Mouse (Mus musculus) cerebellum, adult 2 months (tissue): Measurements from ENCODE around the gene Gtdc1. TPM values are rescaled to one million over a fixed set of nuclear protein-coding genes. Genes with fewer than 3 reads are reported as not detected.

Experiments used
- DNase-seq, 2 experiments: peaks; one replicate each; pipeline ENCODE4 v3.0.0; 2021
- H3K27ac ChIP-seq: fragments of 200-500 bp; 2 replicates; pipeline ENCODE4 v1.5.1; 2012; ENCODE audit warnings: low read length, control low read depth, inconsistent platforms; ENCODE audit not compliant: insufficient read depth
- H3K27me3 ChIP-seq: fragments of 200-500 bp; 2 replicates; pipeline ENCODE4 v1.6.1; 2012; ENCODE audit warnings: inconsistent platforms, mild to moderate bottlenecking, low read length, moderate library complexity; ENCODE audit not compliant: control insufficient read depth, insufficient read depth
- H3K4me1 ChIP-seq: fragments of 200-500 bp; 2 replicates; pipeline ENCODE4 v1.6.1; 2011; ENCODE audit warnings: low read length; ENCODE audit not compliant: control insufficient read depth, insufficient read depth
- H3K4me3 ChIP-seq: fragments of 200-500 bp; replicated peaks from 2 replicates; pipeline ENCODE3; 2011; ENCODE audit warnings: mild to moderate bottlenecking, low read depth, low read length, control low read depth; ENCODE audit not compliant: insufficient read depth
- CTCF ChIP-seq: fragments of 200-500 bp; IDR thresholded peaks from 2 replicates; pipeline ENCODE4 v1.5.1; 2011; ENCODE audit warnings: low read depth, mild to moderate bottlenecking, control low read depth, low read length, moderate library complexity, borderline replicate concordance; ENCODE audit not compliant: insufficient read depth
- POLR2A ChIP-seq: fragments of 200-500 bp; IDR thresholded peaks from 2 replicates; pipeline ENCODE4 v1.6.1; 2011; ENCODE audit warnings: low read length, control low read depth, borderline replicate concordance; ENCODE audit not compliant: insufficient read depth
- WGBS: fragments of 180-500 bp; shearing (Covaris S2); methylation state at CpG from one replicate; pipeline ENCODE4 v1.1.7; 2018; 5-methylcytosine and 5-hydroxymethylcytosine counted together
- polyA plus RNA-seq: library from polyadenylated mRNA; depleted of rRNA; stranded (reverse); fragments of >200 nt; gene quantifications from 2 replicates; pipeline ENCODE4 v1.2.3, GENCODE M21; 2012

Gtdc1 gene
- polyA plus RNA-seq, 1 experiment, result 24.2 TPM

DNA sequence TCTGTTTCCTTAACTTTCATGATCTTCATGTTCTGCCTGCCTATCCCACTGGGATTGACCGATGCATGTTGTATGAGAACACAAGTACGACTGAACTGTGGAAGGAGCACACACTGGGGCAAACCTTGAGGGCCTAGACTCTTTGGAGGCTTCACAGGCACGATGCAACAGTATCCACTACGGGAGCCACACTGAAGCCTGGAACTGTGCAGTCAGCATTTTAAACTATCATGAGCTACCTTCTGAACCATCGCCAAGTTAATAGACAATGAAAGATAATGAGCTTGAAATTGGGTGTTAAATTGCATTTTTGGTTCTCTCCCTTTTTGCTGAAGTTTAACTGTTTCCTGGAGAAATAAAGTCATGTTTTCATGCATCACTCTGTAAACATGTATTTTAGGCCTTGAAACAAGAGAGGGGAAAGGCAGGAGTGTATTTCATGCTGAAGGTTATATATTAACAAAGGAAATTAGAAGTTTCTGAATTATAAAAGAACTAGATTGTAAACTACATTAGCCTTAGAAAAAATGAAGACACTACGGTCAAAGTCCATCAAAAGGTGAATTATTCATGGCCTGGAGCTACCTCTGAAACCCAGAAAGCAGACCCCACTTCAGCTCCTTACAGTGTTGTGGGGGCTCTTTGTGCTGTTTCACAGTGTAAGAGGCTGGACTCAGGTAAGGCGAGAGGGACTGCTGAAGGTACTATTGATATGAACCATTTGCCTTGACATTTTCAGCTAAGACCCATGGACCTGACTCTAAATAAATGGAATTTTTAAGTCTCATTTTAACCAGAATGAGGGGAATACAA, 358.1 kb downstream of the Gtdc1 start:
- H3K4me1 ChIP-seq, result peaks cover 3% of the 10 kb centered on the region
- no peak for DNase-seq
- H3K27me3 ChIP-seq, result no peaks in the 10 kb centered on the region
- no peak overlapping the region for H3K4me3 ChIP-seq
- WGBS, result 80% methylated on average over 7 of the region's 7 CpGs
- TF ChIP-seq POLR2A, result no peak
- no peak for TF ChIP-seq CTCF
- no peak overlapping the region for H3K27ac ChIP-seq

DNA sequence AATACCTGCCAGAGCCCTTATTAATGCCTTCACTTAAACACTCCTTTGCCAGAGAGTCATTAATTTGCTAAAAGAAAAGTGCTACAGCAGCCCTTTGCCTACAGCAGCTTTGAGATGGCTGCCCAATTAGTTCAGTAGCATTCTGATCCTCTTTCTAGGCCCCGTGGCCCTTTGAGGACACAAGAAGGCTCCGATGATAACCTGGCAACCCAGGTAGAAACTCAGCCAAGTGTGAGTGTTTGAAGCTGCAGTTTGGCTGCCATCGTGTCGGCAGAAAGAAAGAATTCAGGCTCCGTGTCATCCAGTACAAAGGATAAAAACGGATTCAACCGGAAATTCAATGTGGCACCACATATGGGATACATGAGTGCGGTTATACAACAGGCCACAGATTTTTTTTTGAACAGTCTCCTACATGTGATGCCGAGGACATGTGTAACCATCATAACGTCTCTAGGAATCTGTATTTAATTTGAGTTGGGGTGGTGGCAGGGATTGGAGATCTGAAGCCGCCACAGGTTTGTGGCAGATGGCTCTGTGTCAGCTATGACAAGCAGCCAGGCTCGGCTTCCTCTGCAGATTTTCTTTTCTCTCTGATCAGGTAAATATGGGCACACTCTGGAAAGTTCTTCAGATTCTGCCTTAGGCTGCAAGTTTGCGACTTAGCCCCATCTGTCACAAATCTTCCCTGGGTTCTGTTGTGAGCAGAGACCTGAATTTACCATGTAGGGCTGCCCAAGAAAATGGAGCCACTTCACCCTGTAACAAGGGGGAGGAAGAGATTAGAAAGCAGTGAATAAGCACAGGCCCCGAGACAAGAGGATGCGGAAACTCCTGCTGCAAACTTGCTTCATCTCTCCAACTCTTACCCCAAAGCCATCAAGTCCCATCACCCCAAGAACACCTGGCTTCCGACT, 362.4 kb downstream of the Gtdc1 start:
- no peak overlapping the region for H3K27ac ChIP-seq
- DNase-seq, result peak; percentile 31 to 53
- WGBS, result 40% methylated on average over 16 of the region's 16 CpGs
- peaks cover 3% of the 10 kb centered on the region; the same call in 1 of the 2 replicates for H3K4me1 ChIP-seq
- no peak for TF ChIP-seq POLR2A
- TF ChIP-seq CTCF, result no peak
- H3K27me3 ChIP-seq, result no peaks in the 10 kb centered on the region
- H3K4me3 ChIP-seq, result no peak overlapping the region

DNA sequence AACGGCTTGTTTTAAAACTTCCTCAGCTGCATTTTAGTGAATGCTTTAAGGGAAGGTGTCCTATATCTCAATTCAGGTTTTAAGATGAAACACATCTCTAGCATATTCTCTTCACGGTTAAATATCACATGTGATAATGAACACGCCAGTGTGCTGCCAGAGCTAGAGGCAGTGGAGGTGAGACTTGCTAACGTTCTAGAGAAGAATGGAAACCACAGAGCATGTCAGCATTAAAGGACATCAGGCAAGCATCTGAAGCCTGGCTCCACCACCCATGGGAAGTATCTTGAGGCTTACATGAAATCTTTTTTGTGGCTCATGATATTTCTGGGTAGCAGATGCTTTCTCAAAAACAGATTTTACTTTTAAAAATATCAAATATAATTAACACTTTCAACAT, 365.7 kb downstream of the Gtdc1 start:
- Histone ChIP-seq H3K4me3 (no peak overlapping the region), H3K4me1 (peaks cover 8% of the 10 kb centered on the region), H3K27ac (no peak overlapping the region), H3K27me3 (no peaks in the 10 kb centered on the region)
- no peak for DNase-seq
- WGBS, result 86% methylated on average over 4 of the region's 4 CpGs
- no peak for TF ChIP-seq CTCF
- TF ChIP-seq POLR2A, result no peak

DNA sequence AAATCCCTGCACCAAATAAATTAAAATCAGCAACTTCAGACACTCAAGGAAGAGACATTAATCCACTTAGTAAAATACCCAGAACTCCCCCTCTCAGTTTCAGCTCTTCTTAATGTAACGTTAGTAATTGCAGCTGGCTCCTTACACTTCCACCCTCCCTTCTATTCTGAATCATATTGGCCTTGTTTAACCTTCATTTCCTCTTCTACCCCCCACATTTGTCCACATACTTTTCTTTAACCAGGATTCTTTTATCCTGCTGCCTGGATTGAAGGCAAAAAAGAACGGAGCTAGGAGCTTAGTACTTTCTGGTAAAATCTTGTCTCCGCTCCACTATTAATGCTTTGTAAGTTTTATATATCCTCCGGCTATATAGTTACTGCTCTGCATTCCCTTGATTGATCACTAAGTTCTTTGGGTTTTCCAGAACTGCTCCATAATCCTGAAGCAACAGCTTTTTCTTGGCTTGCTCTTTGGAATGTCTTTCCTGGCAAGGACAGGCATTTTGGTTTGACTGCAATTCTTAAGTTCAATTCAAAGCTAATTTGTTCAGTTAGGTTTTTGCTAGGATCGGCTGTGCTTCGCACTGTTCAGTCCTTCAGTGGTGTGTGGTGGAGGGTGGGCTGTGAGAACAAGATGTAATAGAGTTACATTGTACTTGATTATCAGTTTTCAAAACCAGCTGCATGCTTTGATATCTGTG, 368.1 kb downstream of the Gtdc1 start:
- no peak for DNase-seq
- H3K27ac ChIP-seq, result no peak overlapping the region
- 89% methylated on average over 6 of the region's 6 CpGs for WGBS

DNA sequence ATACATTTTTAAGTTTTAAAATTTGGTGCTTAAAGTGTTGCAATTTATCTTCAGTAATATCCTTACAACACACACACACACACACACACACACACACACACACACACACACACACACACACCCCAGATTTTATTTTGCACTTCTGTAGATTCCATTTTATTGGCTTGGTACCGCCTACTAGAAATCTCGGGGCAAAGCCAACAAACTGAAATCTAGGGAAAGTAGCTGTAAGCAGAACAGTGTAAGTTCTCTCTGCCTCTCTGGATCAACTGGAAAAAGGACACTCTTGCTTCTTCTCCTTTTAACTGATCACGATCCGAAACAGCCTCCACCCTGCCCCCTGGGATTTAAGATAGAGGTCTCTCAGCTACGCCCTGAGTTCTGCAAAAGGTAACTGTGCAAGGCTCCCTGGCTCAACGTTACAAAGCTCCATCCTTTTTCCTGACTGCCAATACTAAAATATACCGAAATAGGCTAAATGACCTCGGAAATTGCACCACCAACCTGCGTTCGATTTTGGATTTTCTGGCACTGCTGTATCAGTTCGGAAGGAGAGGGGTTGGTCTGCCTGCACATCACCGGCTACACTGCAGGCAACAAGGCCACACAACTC, 369.7 kb downstream of the Gtdc1 start:
- Histone ChIP-seq H3K27me3 (no peaks in the 10 kb centered on the region), H3K4me3 (no peak overlapping the region), H3K27ac (no peak overlapping the region), H3K4me1 (peaks cover 6% of the 10 kb centered on the region; the same call in 1 of the 2 replicates)
- no peak for DNase-seq
- TF ChIP-seq POLR2A (no peak), CTCF (no peak)
- WGBS, result 68% methylated on average over 12 of the region's 12 CpGs

More for the DNA sequence above, 368.1 kb downstream of the Gtdc1 start:
- TF ChIP-seq CTCF, result no peak
- no peak for TF ChIP-seq POLR2A
- H3K4me3 ChIP-seq, result no peak overlapping the region
- H3K4me1 ChIP-seq, result peaks cover 6% of the 10 kb centered on the region; the same call in 1 of the 2 replicates
- H3K27me3 ChIP-seq, result no peaks in the 10 kb centered on the region

DNA sequence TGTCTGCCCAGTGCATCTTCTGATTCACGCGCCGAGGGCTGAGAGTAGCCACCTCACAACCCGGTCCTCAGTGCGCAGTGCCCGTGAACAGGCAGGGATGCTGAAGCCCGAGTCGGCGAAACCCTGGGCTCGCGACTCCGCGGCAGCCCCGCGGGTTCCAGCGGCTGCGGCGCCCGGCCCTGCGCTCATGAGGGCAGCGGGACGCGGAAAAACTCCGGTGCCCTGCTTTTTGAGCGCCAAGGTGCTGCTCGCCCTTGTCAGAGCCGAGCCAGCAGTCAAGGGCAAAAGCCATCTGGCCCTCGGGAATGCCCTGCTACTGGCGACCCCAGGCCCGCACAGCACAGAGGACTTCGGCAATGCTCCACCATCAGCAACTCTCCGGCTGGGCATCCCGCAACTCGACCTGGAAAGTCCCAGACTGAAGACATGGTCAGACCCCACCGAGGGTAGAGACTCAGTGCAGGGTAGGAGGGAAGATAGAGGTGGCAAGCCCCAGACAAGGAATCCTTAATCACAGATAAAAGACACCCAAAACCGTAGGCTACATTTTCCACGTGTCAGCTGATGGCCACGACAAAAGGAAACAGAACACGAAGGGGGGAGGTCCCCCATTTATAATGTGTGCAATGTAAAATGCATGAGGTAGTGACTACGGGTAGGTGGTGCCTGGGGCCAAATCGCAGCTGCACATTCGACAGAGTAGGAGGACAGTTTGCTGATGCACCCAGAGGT, 370.4 kb downstream of the Gtdc1 start:
- 2% methylated on average over 42 of the region's 42 CpGs for WGBS
- Histone ChIP-seq H3K4me1 (peaks cover 6% of the 10 kb centered on the region; the same call in 1 of the 2 replicates), H3K4me3 (peak overlapping the region; percentile 48), H3K27ac (no peak overlapping the region), H3K27me3 (no peaks in the 10 kb centered on the region)
- peak; percentile 8 to 24 for DNase-seq
- TF ChIP-seq POLR2A, result no peak
- no peak for TF ChIP-seq CTCF

DNA sequence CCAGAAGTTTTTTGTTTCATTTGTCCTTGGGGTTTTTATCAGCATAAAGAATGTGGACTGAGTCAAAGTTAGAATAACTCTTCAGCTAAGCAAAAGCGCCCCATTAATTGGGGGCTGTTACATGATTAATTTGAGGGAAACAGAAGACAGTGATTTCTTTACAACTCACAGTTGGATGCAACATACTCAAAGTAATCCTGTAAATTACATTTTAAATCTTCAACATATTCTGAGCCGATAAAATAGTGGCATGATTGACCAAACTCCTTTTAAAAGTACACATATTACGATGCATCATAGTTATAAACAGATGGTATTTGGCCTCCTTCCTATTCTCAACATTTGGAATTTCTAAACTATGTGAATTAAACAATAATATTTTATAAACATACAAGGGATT, 372.7 kb downstream of the Gtdc1 start:
- WGBS, result 95% methylated on average over 3 of the region's 3 CpGs
- DNase-seq, result no peak
- peaks cover 6% of the 10 kb centered on the region; the same call in 1 of the 2 replicates for H3K4me1 ChIP-seq
- TF ChIP-seq POLR2A (no peak), CTCF (no peak)
- H3K27ac ChIP-seq, result no peak overlapping the region
- no peaks in the 10 kb centered on the region for H3K27me3 ChIP-seq
- H3K4me3 ChIP-seq, result no peak overlapping the region
